Mouse (Mus musculus): ENCODE results near the gene Slc6a21.

Gene Slc6a21

DNA sequence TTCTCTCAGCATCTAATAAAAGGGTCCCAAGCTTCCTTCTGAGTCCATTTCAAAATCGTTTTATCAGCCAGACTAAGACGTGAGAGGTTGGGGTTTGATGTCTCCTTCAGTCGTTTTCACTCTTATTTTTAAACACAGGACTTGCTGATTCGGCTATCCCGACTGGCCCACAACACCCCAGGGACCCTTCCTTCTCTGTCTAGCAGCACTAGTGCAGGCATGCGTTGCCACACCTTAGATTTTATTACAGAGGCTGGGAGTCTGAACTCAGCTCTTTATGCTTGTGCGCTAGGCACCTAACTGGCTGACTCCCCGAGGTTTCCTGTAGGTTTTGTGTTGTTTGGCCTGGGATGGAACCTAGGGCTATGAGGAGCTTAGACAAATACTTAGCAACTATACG is 36.2 kb downstream of the Slc6a21 start:
- DNase-seq (ENCODE audit: low read depth, low spot score), result no peak

- DNase-seq (ENCODE audit: low read depth, low spot score), result no peak
Observed at GRCm38 (mm10) chr7:45315182-45315701, 37.9 kb downstream of the Slc6a21 start.

- no peak for DNase-seq (ENCODE audit: low read depth, low spot score)
Observed at GRCm38 (mm10) chr7:45316536-45316935, 39.2 kb downstream of the Slc6a21 start.

- DNase-seq (ENCODE audit: low read depth, low spot score), result no peak
Observed at GRCm38 (mm10) chr7:45322245-45322644, 44.9 kb downstream of the Slc6a21 start.

- DNase-seq (ENCODE audit: low read depth, low spot score), result no peak
Observed at GRCm38 (mm10) chr7:45323069-45323468, 45.8 kb downstream of the Slc6a21 start.

DNA sequence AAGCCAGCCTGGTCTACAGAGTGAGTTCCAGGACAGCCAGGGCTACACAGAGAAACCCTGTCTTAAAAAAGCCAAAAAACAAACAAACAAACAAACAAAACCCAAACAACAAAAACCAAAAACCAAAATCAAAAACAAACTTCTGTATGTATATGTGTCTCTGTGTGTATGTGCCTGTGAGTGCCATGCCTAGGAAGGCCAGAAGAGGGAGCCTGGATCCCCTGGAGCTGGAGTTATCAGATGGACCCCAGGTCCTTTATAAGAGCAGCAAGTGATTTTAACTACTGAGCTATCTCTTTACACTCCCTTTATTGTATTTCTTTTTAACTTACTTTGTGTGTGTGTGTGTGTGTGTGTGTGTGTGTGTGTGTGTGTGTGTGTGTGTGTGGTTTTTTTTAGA is 48.5 kb downstream of the Slc6a21 start:
- no peak for DNase-seq (ENCODE audit: low read depth, low spot score)

DNA sequence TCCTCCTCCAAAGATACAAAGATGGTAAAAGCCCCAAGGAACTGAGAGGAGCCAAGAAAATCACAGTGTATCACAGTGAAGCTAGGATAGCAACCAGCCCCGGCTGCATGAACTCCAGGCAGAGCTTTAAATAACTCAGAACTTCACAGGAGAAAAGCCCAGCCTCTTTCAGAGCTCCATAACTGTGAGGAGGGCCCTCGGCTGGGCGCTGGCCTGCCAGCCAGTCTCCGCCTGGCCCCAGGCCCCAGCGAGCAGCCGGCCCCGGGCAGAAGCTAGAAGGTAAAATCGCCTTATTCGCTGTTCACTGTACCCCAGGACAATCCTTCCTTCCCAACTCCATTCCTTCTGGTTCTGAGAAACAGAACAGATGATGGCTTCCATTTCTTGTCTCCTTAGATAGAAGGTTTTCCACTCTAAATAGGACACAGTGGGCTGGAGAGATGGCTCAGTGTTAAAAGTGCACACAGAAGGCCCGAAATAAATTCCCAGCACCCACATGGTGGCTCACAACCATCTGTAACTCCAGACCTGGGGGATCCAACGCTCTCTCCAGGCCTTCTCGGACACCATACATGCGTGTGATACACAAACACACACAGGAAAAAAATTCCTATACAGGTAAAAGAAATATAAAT is 51.6 kb downstream of the Slc6a21 start:
- peak; percentile 49 for DNase-seq (ENCODE audit: low read depth, low spot score)

GRCm38 (mm10) chr7:45331502-45331901 is 54.2 kb downstream of the Slc6a21 start:
- DNase-seq (ENCODE audit: low read depth, low spot score), result no peak

GRCm38 (mm10) chr7:45332685-45333425 is 55.5 kb downstream of the Slc6a21 start:
- DNase-seq (ENCODE audit: low read depth, low spot score), result peak; percentile 26

DNA sequence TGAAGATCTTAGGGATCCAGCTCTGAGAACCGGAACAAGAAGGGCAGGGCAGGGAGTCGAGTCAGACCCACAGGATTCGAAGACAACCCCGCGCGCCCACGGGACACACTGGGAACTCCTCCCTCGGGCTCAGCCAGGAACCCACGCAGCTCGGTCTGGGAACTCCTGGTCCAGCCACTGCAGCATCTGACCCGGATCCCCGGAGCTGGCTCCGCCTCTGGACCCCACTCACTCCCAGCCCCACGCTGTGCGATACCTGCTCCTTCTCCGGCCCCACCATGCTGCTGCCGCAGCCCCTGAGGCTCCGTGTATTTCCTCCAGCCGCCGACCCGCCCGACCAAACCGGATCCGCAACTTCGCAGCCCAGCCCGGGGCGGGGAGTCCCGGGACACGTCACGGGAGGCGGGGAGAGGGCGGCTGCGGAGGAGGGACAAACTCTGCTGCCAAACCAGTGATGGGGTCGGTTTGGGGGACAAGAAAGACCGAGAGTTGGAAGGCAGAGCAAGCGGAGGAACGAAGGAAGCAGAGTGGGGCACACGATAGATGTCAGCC is 56.2 kb downstream of the Slc6a21 start, which contains the start of gene Trpm4:
Gene Trpm4, minus strand, starts transcription at position 350 of the 552 bp plus-strand sequence.
- peak; percentile 83 for DNase-seq (ENCODE audit: low read depth, low spot score)

- DNase-seq (ENCODE audit: low read depth, low spot score), result peak; percentile 91
Observed at GRCm38 (mm10) chr7:45334605-45335004, 57.3 kb downstream of the Slc6a21 start.

DNA sequence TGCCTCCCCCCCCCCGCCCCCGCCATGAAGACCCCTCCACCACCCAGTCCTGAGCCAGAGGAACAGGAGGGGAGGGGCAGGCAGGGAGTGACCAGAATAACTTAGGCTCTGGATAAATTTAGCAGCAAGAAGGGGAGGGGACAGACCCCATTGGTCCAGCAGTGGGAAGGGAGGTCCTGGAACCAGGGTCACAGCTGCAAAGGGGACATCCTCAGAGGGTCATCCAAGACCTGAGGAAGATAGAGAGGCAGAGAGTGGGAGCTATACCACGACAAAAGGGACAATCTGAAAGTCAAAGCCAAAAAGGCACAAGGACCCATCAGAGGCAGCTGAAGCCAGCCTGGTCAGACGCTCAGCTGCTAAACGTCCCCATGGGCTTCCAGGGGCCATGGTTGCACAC is 57.7 kb downstream of the Slc6a21 start, which contains the start of gene Hrc:
Gene Hrc, plus strand, starts transcription at position 235 of the 400 bp plus-strand sequence.
- peak; percentile 83 for DNase-seq (ENCODE audit: low read depth, low spot score)

DNA sequence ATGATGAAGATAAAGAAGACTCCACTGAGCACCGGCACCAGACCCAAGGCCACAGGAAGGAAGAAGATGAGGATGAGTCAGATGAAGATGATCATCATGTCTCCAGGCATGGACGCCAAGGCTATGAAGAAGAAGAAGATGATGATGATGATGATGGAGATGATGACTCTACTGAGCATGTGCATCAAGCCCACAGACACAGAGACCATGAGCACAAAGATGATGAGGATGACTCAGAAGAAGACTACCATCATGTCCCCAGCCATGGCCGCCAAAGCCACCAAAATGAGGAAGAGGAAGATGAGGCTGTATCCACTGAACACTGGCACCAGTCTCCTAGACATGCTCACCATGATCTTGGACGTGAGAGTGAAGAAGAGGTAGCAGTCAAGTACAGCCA is 59.0 kb downstream of the Slc6a21 start:
- DNase-seq (ENCODE audit: low read depth, low spot score), result no peak

GRCm38 (mm10) chr7:45337469-45337868 is 60.2 kb downstream of the Slc6a21 start:
- DNase-seq (ENCODE audit: low read depth, low spot score), result no peak

GRCm38 (mm10) chr7:45338161-45338911 is 61.0 kb downstream of the Slc6a21 start:
- DNase-seq (ENCODE audit: low read depth, low spot score), result no peak
